24 mouse cellular contexts compared by ENCODE assay signal in genomic region chr9:29949041-29949440, GRCm38 (mm10). TPM values are rescaled to one million over a fixed set of nuclear protein-coding genes. Genes with fewer than 3 reads are reported as not detected.
A peak's percentile ranks its signal among the peaks of the same experiment; 100 is the strongest.
DNase-seq lines count a peak whose midpoint lies in the region; ATAC-seq and TF ChIP-seq lines count a peak whose summit lies in the region.
"Had no signal": no experiment of that assay in that cellular context is flagged by ENCODE, and none has a peak within 500 bp of the region (broad histone marks: within the 10 kb centered on the region; RNA-seq: fewer than 3 reads in every experiment).

No protein-coding gene starts in this region.

- WGBS in hindbrain, postnatal 0 days = 52% methylated on average over 3 of the region's 3 CpGs
- WGBS in hindbrain, embryonic 13.5 days = 79% methylated on average over 3 of the region's 3 CpGs
- 27% methylated on average over 3 of the region's 3 CpGs for WGBS in forebrain, postnatal 0 days

- H3K4me1 ChIP-seq in hindbrain, postnatal 0 days (ENCODE audit: insufficient read depth, low read length) = no peaks in the 10 kb centered on the region
- peaks cover 2% of the 10 kb centered on the region; the same call in 1 of the 2 replicates for H3K4me1 ChIP-seq in hindbrain, embryonic 13.5 days (replicated peaks)
- H3K4me1 ChIP-seq in cortical plate, adult 2 months (ENCODE audit: control insufficient read depth, insufficient read depth, low read length) = peaks cover 2% of the 10 kb centered on the region
- H3K4me1 ChIP-seq in forebrain, postnatal 0 days (ENCODE audit: insufficient read depth) = no peaks in the 10 kb centered on the region
- H3K4me1 ChIP-seq: embryonic facial prominence, embryonic 12.5 days; midbrain, embryonic 15.5 days; neural tube, embryonic 13.5 days had no signal

- peak; percentile 49 for DNase-seq in hindbrain, postnatal 0 days (ENCODE audit: low spot score)
- peak; percentile 46 for DNase-seq in retina, postnatal 1 day
- no peak for DNase-seq in retina, embryonic 14.5 days (ENCODE audit: low spot score)
- DNase-seq in forebrain, postnatal 0 days = peak; percentile 53
- DNase-seq in heart, postnatal 10 days = no peak
- DNase-seq: adrenal gland, adult 2 months; B cell, adult 2 months; cerebellum, adult 18-20 months; cerebellum, postnatal 14 days; kidney, adult 8-10 months; kidney, postnatal 10 days; lung, postnatal 4 days; thymus, postnatal 14 days had no signal

- no peak overlapping the region for H3K4me3 ChIP-seq in hindbrain, postnatal 0 days (ENCODE audit: low read length)
- no peak overlapping the region for H3K4me3 ChIP-seq in hindbrain, embryonic 13.5 days
- H3K4me3 ChIP-seq in cortical plate, adult 2 months (ENCODE audit: insufficient read depth, low read length) = no peak overlapping the region
- no peak overlapping the region for H3K4me3 ChIP-seq in forebrain, postnatal 0 days (ENCODE audit: low read depth, low read length)
- H3K4me3 ChIP-seq: embryonic facial prominence, embryonic 12.5 days; midbrain, embryonic 15.5 days; myocyte; neural tube, embryonic 13.5 days had no signal

- no peak for TF ChIP-seq POLR2A in cortical plate, adult 2 months (IDR thresholded peaks at IDR 0.05; ENCODE audit: extremely low read depth, insufficient read depth, low read length)

- H3K27me3 ChIP-seq in hindbrain, postnatal 0 days (ENCODE audit: insufficient read depth, low read length) = no peaks in the 10 kb centered on the region
- H3K27me3 ChIP-seq in hindbrain, embryonic 13.5 days = no peaks in the 10 kb centered on the region
- no peaks in the 10 kb centered on the region for H3K27me3 ChIP-seq in forebrain, postnatal 0 days (ENCODE audit: insufficient read depth, low read length)
- H3K27me3 ChIP-seq: CH12.LX; embryonic facial prominence, embryonic 12.5 days; midbrain, embryonic 15.5 days had no signal

- intact Hi-C loops in heart, postnatal 10 days (cut with DNase I) = no loop called here

- H3K9ac ChIP-seq in hindbrain, postnatal 0 days (replicated peaks; ENCODE audit: low read length) = no peak overlapping the region
- no peak overlapping the region for H3K9ac ChIP-seq in hindbrain, embryonic 13.5 days
- no peak overlapping the region for H3K9ac ChIP-seq in forebrain, postnatal 0 days
- H3K9ac ChIP-seq: embryonic facial prominence, embryonic 12.5 days; midbrain, embryonic 15.5 days; neural tube, embryonic 13.5 days had no signal

- no peak overlapping the region for H3K4me2 ChIP-seq in hindbrain, postnatal 0 days (ENCODE audit: low read depth, low read length)
- no peak overlapping the region for H3K4me2 ChIP-seq in hindbrain, embryonic 13.5 days
- H3K4me2 ChIP-seq in forebrain, postnatal 0 days (ENCODE audit: low read depth) = no peak overlapping the region
- H3K4me2 ChIP-seq: embryonic facial prominence, embryonic 12.5 days; heart, embryonic 11.5 days; midbrain, embryonic 15.5 days; neural tube, embryonic 13.5 days had no signal

- H3K27ac ChIP-seq in hindbrain, postnatal 0 days = no peak overlapping the region
- no peak overlapping the region for H3K27ac ChIP-seq in hindbrain, embryonic 13.5 days
- H3K27ac ChIP-seq in cortical plate, adult 2 months (ENCODE audit: insufficient read depth, low read length) = peak overlapping the region; percentile 50; the same call in 1 of the 2 replicates
- H3K27ac ChIP-seq in forebrain, postnatal 0 days (ENCODE audit: low read depth, low read length) = no peak overlapping the region
- H3K27ac ChIP-seq: embryonic facial prominence, embryonic 12.5 days; midbrain, embryonic 15.5 days; neural tube, embryonic 13.5 days had no signal

- no peak for TF ChIP-seq CTCF in hindbrain, postnatal 0 days (IDR thresholded peaks at IDR 0.05; ENCODE audit: low read depth)
- no peak for TF ChIP-seq CTCF in cortical plate, adult 2 months (IDR thresholded peaks at IDR 0.05; ENCODE audit: extremely low read depth, insufficient read depth, low read length)
- no peak for TF ChIP-seq CTCF in forebrain, postnatal 0 days (IDR thresholded peaks at IDR 0.05; ENCODE audit: low read depth)

- 0 out of 2 replicates have a peak, but pooled peaks have one; percentile 29 for ATAC-seq in hindbrain, postnatal 0 days
- no peak for ATAC-seq in hindbrain, embryonic 13.5 days (ENCODE audit: low FRiP score)
- peak; percentile 74 for ATAC-seq in forebrain, postnatal 0 days
- ATAC-seq: midbrain, embryonic 15.5 days had no signal

- no peaks in the 10 kb centered on the region for H3K36me3 ChIP-seq in hindbrain, postnatal 0 days (ENCODE audit: insufficient read depth, low read length)
- no peaks in the 10 kb centered on the region for H3K36me3 ChIP-seq in hindbrain, embryonic 13.5 days
- no peaks in the 10 kb centered on the region for H3K36me3 ChIP-seq in forebrain, postnatal 0 days (ENCODE audit: insufficient read depth)
- H3K36me3 ChIP-seq: embryonic facial prominence, embryonic 12.5 days; G1E; midbrain, embryonic 15.5 days; neural tube, embryonic 13.5 days had no signal

- H3K9me3 ChIP-seq in hindbrain, postnatal 0 days (ENCODE audit: low read length) = no peaks in the 10 kb centered on the region
- H3K9me3 ChIP-seq in hindbrain, embryonic 13.5 days = no peaks in the 10 kb centered on the region
- H3K9me3 ChIP-seq in forebrain, postnatal 0 days (ENCODE audit: low read length) = no peaks in the 10 kb centered on the region
- H3K9me3 ChIP-seq: embryonic facial prominence, embryonic 12.5 days; midbrain, embryonic 15.5 days; neural tube, embryonic 13.5 days had no signal

RNA-seq across cellular contexts. Expression of gene Ntm, which starts 13.9 kb away (rescaled TPM):
- 191 and 208 TPM in 2 replicates for total RNA-seq in hindbrain, postnatal 0 days (2014; rRNA removed)
- polyA plus RNA-seq in hindbrain, postnatal 0 days (2015; fragmentation: Nextera tagmentation; extraction: Ambion mirVana) = 268 and 269 TPM in 2 replicates
- polyA plus RNA-seq in hindbrain, embryonic 13.5 days (2015; fragmentation: Nextera tagmentation; extraction: Ambion mirVana) = 156 and 167 TPM in 2 replicates
- 169 and 173 TPM in 2 replicates for polyA plus RNA-seq in cortical plate, adult 2 months (2012; rRNA removed)
- total RNA-seq in forebrain, postnatal 0 days (2014; rRNA removed) = 140 and 162 TPM in 2 replicates
- 155 and 235 TPM in 2 replicates for polyA plus RNA-seq in forebrain, postnatal 0 days (2015; fragmentation: Nextera tagmentation; extraction: Ambion mirVana)
- 1 to 10 TPM; 6.9 to 7.4 TPM for total RNA-seq in heart, postnatal 10 days (2021)
- total RNA-seq: CH12.LX; granulocyte monocyte progenitor cell, adult 5-6 weeks; megakaryocyte-erythroid progenitor cell, adult 5-6 weeks had no signal
- polyA plus RNA-seq: G1E, myocyte had no signal

Comparison
In these comparisons a context has a peak if more than half of its experiments do, and no peak if none do; other contexts are left out.
1. DNase-seq: peak in hindbrain, postnatal 0 days (single experiment), retina, postnatal 1 day (single experiment) and forebrain, postnatal 0 days (single experiment); none in retina, embryonic 14.5 days (single experiment) and heart, postnatal 10 days (0 of 2).